Mouse (Mus musculus): ENCODE results near the gene Pate1. TPM values are rescaled to one million over a fixed set of nuclear protein-coding genes. Genes with fewer than 3 reads are reported as not detected.

Gene Pate1
- polyA plus RNA-seq (2015; fragmentation: Nextera tagmentation; extraction: Ambion mirVana): not detected in 2 replicates

- 33% methylated on average over 1 of the region's 1 CpGs for WGBS
- Histone ChIP-seq H3K36me3 (no peaks in the 10 kb centered on the region), H3K4me2 (replicated peaks) (no peak within 1 kb of the TSS), H3K9ac (no peak within 1 kb of the TSS), H3K27ac (replicated peaks) (no peak within 1 kb of the TSS), H3K4me3 (replicated peaks) (no peak within 1 kb of the TSS), H3K4me1 (no peaks in the 10 kb centered on the region), H3K9me3 (replicated peaks) (no peaks in the 10 kb centered on the region), H3K27me3 (no peaks in the 10 kb centered on the region)
- no peak for ATAC-seq (ENCODE audit: insufficient number of reproducible peaks, low FRiP score, low TSS enrichment, low read depth)
These were observed at the start of gene Pate1 for GRCm38 (mm10) chr9:35687013-35687412. Gene Pate1 (minus strand): TSS chr9:35687390.

- H3K4me1 ChIP-seq: no peaks in the 10 kb centered on the region
- no peak overlapping the region for H3K4me2 ChIP-seq (replicated peaks)
- H3K36me3 ChIP-seq: no peaks in the 10 kb centered on the region
- no peak overlapping the region for H3K9ac ChIP-seq
- H3K27me3 ChIP-seq: no peaks in the 10 kb centered on the region
- no peak for ATAC-seq (ENCODE audit: insufficient number of reproducible peaks, low FRiP score, low TSS enrichment, low read depth)
- H3K27ac ChIP-seq (replicated peaks): no peak overlapping the region
- H3K9me3 ChIP-seq (replicated peaks): no peaks in the 10 kb centered on the region
- H3K4me3 ChIP-seq (replicated peaks): no peak overlapping the region
These were observed 20.1 kb upstream of the Pate1 start for GRCm38 (mm10) chr9:35707265-35707664.

- H3K9me3 ChIP-seq (replicated peaks): 0 out of 2 replicates have a peak, but pooled peaks cover 3% of the 10 kb centered on the region
- H3K36me3 ChIP-seq: no peaks in the 10 kb centered on the region
- ATAC-seq (ENCODE audit: insufficient number of reproducible peaks, low FRiP score, low TSS enrichment, low read depth): no peak
- H3K4me1 ChIP-seq: no peaks in the 10 kb centered on the region
- no peaks in the 10 kb centered on the region for H3K27me3 ChIP-seq
- H3K9ac ChIP-seq: no peak overlapping the region
- no peak overlapping the region for H3K27ac ChIP-seq (replicated peaks)
- no peak overlapping the region for H3K4me2 ChIP-seq (replicated peaks)
- no peak overlapping the region for H3K4me3 ChIP-seq (replicated peaks)
These were observed 4.7 kb upstream of the Pate1 start for GRCm38 (mm10) chr9:35691924-35692323.

- Histone ChIP-seq H3K36me3 (no peaks in the 10 kb centered on the region), H3K27me3 (no peaks in the 10 kb centered on the region), H3K9me3 (replicated peaks) (no peaks in the 10 kb centered on the region), H3K4me1 (no peaks in the 10 kb centered on the region), H3K27ac (replicated peaks) (no peak overlapping the region), H3K4me2 (replicated peaks) (no peak overlapping the region), H3K9ac (no peak overlapping the region), H3K4me3 (replicated peaks) (no peak overlapping the region)
- no peak for ATAC-seq (ENCODE audit: insufficient number of reproducible peaks, low FRiP score, low TSS enrichment, low read depth)
- WGBS: 77% methylated on average over 2 of the region's 2 CpGs
These were observed 13.6 kb downstream of the Pate1 start for GRCm38 (mm10) chr9:35673557-35673956.

GRCm38 (mm10) chr9:35648102-35648501, 39.1 kb downstream of the Pate1 start, which contains the start of gene Pate3:
Gene Pate3 (minus strand): TSS chr9:35648202.
- Histone ChIP-seq H3K4me1 (no peaks in the 10 kb centered on the region), H3K9me3 (replicated peaks) (no peaks in the 10 kb centered on the region), H3K4me2 (replicated peaks) (no peak within 1 kb of the TSS), H3K4me3 (replicated peaks) (no peak within 1 kb of the TSS), H3K36me3 (no peaks in the 10 kb centered on the region), H3K27me3 (no peaks in the 10 kb centered on the region), H3K27ac (replicated peaks) (no peak within 1 kb of the TSS), H3K9ac (no peak within 1 kb of the TSS)
- 59% methylated on average over 1 of the region's 1 CpGs for WGBS
- no peak for ATAC-seq (ENCODE audit: insufficient number of reproducible peaks, low FRiP score, low TSS enrichment, low read depth)

Other genes starting within 250 kb of the Pate1 start
- gene Gm1113, start 169.1 kb downstream of the Pate1 start, polyA plus RNA-seq (2015; fragmentation: Nextera tagmentation; extraction: Ambion mirVana): not detected in 2 replicates
- gene Ddx25, start 128.9 kb downstream of the Pate1 start, polyA plus RNA-seq (2015; fragmentation: Nextera tagmentation; extraction: Ambion mirVana): 2.3 and 2.8 TPM in 2 replicates
- gene Pus3, start 128.8 kb downstream of the Pate1 start, polyA plus RNA-seq (2015; fragmentation: Nextera tagmentation; extraction: Ambion mirVana): 17.6 and 18.9 TPM in 2 replicates
- 0.53 and 1.1 TPM in 2 replicates for gene Pate2, start 117.1 kb downstream of the Pate1 start, polyA plus RNA-seq (2015; fragmentation: Nextera tagmentation; extraction: Ambion mirVana)
- 19.5 and 23.1 TPM in 2 replicates for gene Hyls1, start 117.0 kb downstream of the Pate1 start, polyA plus RNA-seq (2015; fragmentation: Nextera tagmentation; extraction: Ambion mirVana)
- 0.27 TPM in 1 of 2 replicates, not detected in the other for gene Pate4, start 75.4 kb downstream of the Pate1 start, polyA plus RNA-seq (2015; fragmentation: Nextera tagmentation; extraction: Ambion mirVana)
- gene Pate3, start 39.2 kb downstream of the Pate1 start, polyA plus RNA-seq (2015; fragmentation: Nextera tagmentation; extraction: Ambion mirVana): not detected in 2 replicates
- not detected in 2 replicates for gene Gm17677, start 53.7 kb upstream of the Pate1 start, polyA plus RNA-seq (2015; fragmentation: Nextera tagmentation; extraction: Ambion mirVana)
- gene Gm17727, start 90.7 kb upstream of the Pate1 start, polyA plus RNA-seq (2015; fragmentation: Nextera tagmentation; extraction: Ambion mirVana): not detected in 2 replicates
- not detected in 2 replicates for gene Gm27235, start 102.7 kb upstream of the Pate1 start, polyA plus RNA-seq (2015; fragmentation: Nextera tagmentation; extraction: Ambion mirVana)
- not detected in 2 replicates for gene D730048I06Rik, start 102.7 kb upstream of the Pate1 start, polyA plus RNA-seq (2015; fragmentation: Nextera tagmentation; extraction: Ambion mirVana)
- gene 9230110F15Rik, start 156.8 kb upstream of the Pate1 start, polyA plus RNA-seq (2015; fragmentation: Nextera tagmentation; extraction: Ambion mirVana): not detected in 2 replicates
- not detected in 2 replicates for gene 9230113P08Rik, start 221.0 kb upstream of the Pate1 start, polyA plus RNA-seq (2015; fragmentation: Nextera tagmentation; extraction: Ambion mirVana)